Mouse (Mus musculus) bone marrow macrophage, adult 2 months (primary cell): ENCODE measurements at regions not wholly inside any gene's neighbourhood (a gene's known extent, or its start where the extent isn't known, plus 50 kb on each side); places are given as distances from the start of the nearest gene placed in this dataset.

Source experiments
- CTCF ChIP-seq: IDR thresholded peaks from 2 replicates; pipeline ENCODE4 v1.5.1; 2012; ENCODE audit warnings: low read depth, mild to moderate bottlenecking, low read length, moderate library complexity
- POLR2A ChIP-seq: IDR thresholded peaks from 2 replicates; pipeline ENCODE4 v1.6.1; 2012; ENCODE audit warnings: mild to moderate bottlenecking, low read depth, low read length, borderline replicate concordance

DNA sequence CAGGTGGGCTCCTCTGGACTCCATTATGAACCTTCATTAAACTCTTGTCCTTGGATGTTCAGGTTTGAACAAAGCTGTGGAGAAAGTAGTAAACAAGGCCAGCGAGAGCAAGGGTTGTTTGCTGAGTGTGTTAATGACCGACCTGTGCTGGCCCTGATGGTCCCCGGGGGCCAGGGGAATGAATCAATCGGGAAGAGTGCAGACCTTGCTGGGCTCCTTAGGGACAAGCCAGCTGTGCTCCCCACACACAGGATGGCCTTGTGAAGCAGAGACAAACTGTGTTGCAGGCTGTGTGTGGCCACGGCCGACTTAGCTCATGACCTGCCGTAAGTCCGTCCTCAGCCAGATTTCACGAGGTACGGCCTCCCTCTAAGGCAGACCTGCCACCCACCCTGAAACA is 212.1 kb downstream of the Cyp26b1 start:
- TF ChIP-seq POLR2A (no peak), CTCF (no peak)
